Mouse (Mus musculus) olfactory bulb, adult 2 months (tissue): ENCODE results near the gene Nrxn3.

ENCODE experiments used
- CTCF ChIP-seq: fragments of 200-500 bp; IDR thresholded peaks from 2 replicates; pipeline ENCODE4 v1.5.1; 2012; ENCODE audit warnings: low read depth, mild to moderate bottlenecking, low read length, moderate library complexity; ENCODE audit not compliant: insufficient read depth
- POLR2A ChIP-seq: fragments of 200-500 bp; IDR thresholded peaks from 2 replicates; pipeline ENCODE4 v1.6.1; 2012; ENCODE audit warnings: mild to moderate bottlenecking, low read depth, low read length, moderate library complexity; ENCODE audit not compliant: insufficient read depth

GRCm38 (mm10) chr12:89854355-89854754 lies 1131.7 kb downstream of the Nrxn3 start:
- no peak for TF ChIP-seq CTCF
- TF ChIP-seq POLR2A = no peak
